In genomic region chr3:50830926-50831325, GRCm38 (mm10) we compare ENCODE assay signal across 18 mouse cellular contexts.
"Had no signal": no experiment of that assay in that cellular context is flagged by ENCODE, and none has a peak within 500 bp of the region (broad histone marks: within the 10 kb centered on the region; RNA-seq: fewer than 3 reads in every experiment).

No protein-coding gene starts in this region.

- H3K27ac ChIP-seq: intestine, embryonic 15.5 days; kidney, embryonic 15.5 days; left cerebral cortex, adult 2 months; liver, embryonic 13.5 days; midbrain, embryonic 13.5 days; stomach, postnatal 0 days had no signal

- H3K4me1 ChIP-seq: intestine, embryonic 15.5 days; kidney, embryonic 15.5 days; liver, embryonic 13.5 days had no signal

- H3K9me3 ChIP-seq: intestine, embryonic 15.5 days; kidney, embryonic 15.5 days; liver, embryonic 13.5 days; midbrain, embryonic 13.5 days had no signal

- H3K27me3 ChIP-seq: intestine, embryonic 15.5 days; kidney, embryonic 15.5 days; liver, embryonic 13.5 days; midbrain, embryonic 13.5 days had no signal

- H3K4me2 ChIP-seq: intestine, embryonic 15.5 days; kidney, embryonic 15.5 days; liver, embryonic 13.5 days; midbrain, embryonic 13.5 days had no signal

- ATAC-seq: intestine, embryonic 15.5 days; midbrain, embryonic 13.5 days had no signal

- H3K36me3 ChIP-seq: intestine, embryonic 15.5 days; kidney, embryonic 15.5 days; liver, embryonic 13.5 days; midbrain, embryonic 13.5 days had no signal

- DNase-seq: kidney, adult 11 months; kidney, adult 8-10 months; kidney, postnatal 10 days; kidney, postnatal 36 days; layer of hippocampus, postnatal 36 days; liver, embryonic 13.5 days; lung, adult 2 months; lung, postnatal 14 days; lung, postnatal 4 days; right cerebral cortex, adult 18-20 months; right cerebral cortex, postnatal 14 days; right cerebral cortex, postnatal 4 days; thymus, postnatal 25 days had no signal

- H3K9ac ChIP-seq: intestine, embryonic 15.5 days; kidney, embryonic 15.5 days; liver, embryonic 13.5 days; midbrain, embryonic 13.5 days had no signal

- H3K4me3 ChIP-seq: intestine, embryonic 15.5 days; kidney, embryonic 15.5 days; left cerebral cortex, adult 2 months; liver, embryonic 13.5 days; midbrain, embryonic 13.5 days had no signal
